Mouse (Mus musculus) kidney, postnatal 25 days (tissue): ENCODE data around the gene Atp5f1.
A peak's percentile ranks its signal among the peaks of the same experiment; 100 is the strongest.
"Not testable (repeated sequence)": the region's sequence is repeated elsewhere in the genome, so short reads cannot be mapped to it uniquely, and the experiment has no call there.

ENCODE experiments used
- DNase-seq, 2 experiments: peaks; one replicate each; pipeline ENCODE4 v3.0.0; 2021; ENCODE audit warnings: mixed read lengths in 2 of 2

Gene Atp5f1

GRCm38 (mm10) chr3:105959999-105960398 lies at the start of gene Atp5f1:
Gene Atp5f1, minus strand, starts transcription at chr3:105960099.
- DNase-seq, result no peak

DNA sequence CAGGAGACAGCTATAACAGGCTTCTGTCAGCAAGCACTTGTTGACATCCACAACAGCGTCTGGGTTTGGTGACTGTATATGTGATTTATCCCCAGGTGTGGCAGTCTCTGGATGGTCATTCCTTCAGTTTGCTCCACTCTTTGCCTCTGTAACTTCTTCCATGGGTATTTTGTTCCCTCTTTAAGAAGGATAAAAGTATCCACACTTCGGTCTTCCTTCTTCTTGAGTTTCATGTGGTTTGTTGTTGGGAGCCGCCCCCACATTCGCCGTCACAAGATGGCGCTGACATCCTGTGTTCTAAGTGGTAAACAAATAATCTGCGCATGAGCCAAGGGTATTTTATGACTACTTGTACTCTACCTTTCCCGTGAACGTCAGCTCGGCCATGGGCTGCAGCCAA lies 43.5 kb upstream of the Atp5f1 start:
- DNase-seq, result not testable (repeated sequence)

- peak; percentile 34 to 66 for DNase-seq
Measured at GRCm38 (mm10) chr3:106001416-106002370, 41.8 kb upstream of the Atp5f1 start.

DNA sequence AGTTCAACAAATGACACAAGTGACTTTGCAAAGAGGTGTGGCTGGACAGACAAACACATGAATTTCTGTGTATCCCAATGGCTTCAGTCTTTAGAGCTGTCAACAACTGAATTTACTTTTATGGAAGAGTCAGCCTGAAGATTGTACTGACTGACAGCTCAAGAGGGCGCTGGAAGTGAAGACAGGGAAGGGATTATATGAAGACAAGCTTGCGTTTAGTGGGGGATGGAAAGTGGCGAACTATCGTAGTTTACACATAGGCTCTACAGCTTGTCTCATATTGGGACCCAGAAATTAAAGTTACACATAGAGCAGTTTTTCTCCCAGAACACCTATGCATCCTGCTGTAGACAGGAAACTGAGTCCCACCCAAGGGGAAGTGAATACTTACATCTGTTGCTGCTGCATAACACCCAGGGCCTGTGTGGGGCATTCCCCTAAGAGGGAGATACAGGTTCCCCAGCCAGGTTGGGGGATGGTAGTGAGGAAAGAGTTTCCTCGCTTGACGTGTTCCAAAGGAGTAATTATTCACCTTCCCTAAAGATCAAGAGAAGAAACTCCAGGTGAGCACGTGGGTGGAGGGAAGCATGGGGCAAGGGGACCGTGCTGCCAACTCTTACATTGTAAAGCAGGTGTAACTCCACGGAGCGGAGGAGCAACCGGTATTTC lies 40.9 kb upstream of the Atp5f1 start:
- no peak for DNase-seq

DNA sequence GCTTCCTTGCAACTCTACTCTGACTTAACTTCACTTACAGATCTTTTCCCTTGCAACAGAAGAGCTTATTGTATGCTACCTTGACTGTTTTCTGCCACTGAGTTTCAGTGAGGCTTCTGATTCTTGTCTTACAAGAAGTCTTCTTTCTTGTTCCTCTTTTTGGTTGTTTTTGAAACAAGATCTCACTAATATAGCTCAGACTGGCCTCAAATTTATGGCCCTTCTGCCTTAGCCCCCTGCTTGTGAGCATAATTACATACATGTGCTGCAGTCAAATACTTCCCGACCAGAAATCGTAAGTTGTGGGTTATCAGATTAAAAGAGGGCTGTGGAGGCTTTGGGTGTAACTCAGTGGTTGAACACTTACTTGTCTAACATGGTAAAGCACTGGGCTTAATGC lies 34.8 kb upstream of the Atp5f1 start:
- no peak for DNase-seq

DNA sequence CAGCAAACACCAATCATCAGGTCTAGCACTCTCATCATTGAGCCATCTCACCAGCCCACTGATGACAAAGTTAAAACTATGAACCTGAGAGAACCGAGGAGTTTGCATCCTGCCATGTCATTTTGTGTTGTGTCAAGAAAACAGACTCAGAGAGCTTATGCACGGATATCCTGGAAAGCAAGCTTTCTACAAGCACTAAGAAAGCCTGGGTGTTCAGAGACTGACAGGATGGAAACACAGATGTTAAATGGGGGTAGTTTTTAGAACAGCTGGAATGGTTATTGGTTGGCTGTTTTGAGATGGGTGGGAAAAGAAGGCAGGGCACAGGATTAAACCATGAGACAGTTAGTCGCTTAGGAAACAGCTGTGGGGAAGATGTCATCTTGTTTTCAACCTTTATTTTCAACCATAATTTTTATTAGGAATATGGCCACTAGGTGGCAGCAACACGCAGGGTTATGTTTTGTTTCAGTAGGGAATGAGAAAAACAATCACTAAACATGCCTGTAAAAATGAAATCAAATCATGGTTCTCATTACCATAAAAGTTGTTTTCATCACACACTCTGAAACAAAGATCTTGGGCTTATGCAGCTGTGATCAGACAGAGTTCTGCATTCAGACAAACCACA lies 31.9 kb upstream of the Atp5f1 start:
- peak in 1 of 2 experiments; percentile 70 for DNase-seq

DNA sequence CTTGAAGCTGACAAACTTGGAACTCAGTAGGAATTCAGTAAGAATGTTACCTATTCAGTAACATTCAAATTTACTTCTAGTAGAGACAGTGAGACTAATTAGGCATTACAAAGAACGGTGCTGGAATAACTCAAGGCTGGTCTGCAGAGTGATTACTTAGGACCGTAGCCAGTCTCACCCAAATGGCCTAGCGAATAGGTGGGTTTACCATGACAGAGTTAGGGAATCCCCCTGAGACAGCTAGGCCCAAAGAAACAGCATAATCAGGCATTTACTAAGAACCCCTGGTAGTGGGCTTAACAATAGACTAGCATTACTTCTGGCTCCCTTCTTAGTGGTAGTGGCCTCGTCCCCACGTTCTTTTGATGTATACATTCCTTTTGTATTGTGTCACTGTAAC lies 29.7 kb upstream of the Atp5f1 start:
- not testable (repeated sequence) for DNase-seq

DNA sequence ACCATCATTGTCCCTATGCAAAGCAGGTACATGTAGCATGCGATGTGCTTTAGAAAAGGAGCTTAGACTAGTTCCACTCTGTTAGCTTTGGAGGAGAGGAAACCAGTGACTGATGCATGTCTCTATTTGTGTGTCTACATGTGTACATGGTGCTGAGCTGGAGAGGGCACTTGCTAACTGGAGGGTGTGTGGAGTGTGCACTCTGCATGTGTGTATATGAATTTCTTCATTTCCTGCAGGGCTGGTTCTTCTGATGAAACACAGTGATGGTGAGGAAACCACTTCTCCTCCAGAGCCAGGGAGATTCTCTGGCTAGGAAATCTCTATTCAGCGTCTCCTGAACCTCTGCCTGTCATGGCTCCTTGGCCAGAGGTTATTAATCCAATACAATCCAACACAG lies 14.3 kb upstream of the Atp5f1 start:
- no peak for DNase-seq

GRCm38 (mm10) chr3:105973411-105973810 lies 13.5 kb upstream of the Atp5f1 start, which contains the start of gene Ovgp1:
Gene Ovgp1, plus strand, starts transcription at chr3:105973711.
- DNase-seq, result no peak

- DNase-seq, result no peak
Measured at GRCm38 (mm10) chr3:105971831-105972446, 12.0 kb upstream of the Atp5f1 start.

- peak; percentile 10 to 31 for DNase-seq
Measured at GRCm38 (mm10) chr3:105960700-105961099, 801 bp upstream of the Atp5f1 start.

DNA sequence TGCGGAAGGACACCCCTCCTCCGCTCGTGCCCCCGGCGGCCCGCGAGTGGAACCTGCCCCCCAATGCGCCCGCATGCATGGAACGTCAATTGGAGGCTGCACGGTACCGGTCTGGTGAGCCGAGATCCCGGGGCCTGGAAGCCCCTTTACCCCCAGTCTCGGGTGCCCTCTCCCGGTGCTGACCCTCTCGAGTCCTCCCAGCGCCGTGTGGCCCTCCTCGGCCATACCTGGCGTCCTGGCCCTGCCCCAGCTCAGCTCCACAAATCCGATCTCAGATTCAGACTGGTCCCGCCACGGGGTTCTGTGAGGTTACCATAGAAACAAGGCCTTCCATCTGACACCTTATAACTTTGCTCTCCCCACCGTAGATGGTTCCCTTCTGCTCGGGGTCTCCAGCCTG lies 314 bp downstream of the Atp5f1 start:
- DNase-seq, result no peak

- DNase-seq, result peak; percentile 97 to 98
Measured at GRCm38 (mm10) chr3:105958974-105959580, 822 bp downstream of the Atp5f1 start, which contains the start of gene Wdr77. Gene Wdr77, plus strand, starts transcription at chr3:105959369.

GRCm38 (mm10) chr3:105958204-105958603 lies 1.7 kb downstream of the Atp5f1 start:
- DNase-seq, result no peak

DNA sequence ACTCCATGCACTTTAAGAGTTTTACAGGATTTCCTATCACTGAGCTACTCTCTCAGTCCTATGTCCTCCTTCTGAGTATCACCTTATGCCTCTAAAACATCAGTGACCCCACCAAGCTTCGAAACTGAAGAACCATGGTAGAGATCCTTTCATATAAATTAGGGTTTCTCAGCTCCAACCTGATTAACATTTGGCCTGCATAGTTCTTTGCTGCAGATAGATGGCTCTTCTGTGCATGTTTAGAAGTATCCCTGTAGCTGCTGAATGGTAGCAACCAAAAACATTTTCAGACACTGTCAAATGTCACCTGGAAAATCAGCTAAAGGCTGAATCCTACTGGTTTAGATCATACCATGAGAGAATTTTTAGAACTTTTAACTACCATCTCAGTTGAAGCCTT lies 2.7 kb downstream of the Atp5f1 start:
- no peak for DNase-seq

DNA sequence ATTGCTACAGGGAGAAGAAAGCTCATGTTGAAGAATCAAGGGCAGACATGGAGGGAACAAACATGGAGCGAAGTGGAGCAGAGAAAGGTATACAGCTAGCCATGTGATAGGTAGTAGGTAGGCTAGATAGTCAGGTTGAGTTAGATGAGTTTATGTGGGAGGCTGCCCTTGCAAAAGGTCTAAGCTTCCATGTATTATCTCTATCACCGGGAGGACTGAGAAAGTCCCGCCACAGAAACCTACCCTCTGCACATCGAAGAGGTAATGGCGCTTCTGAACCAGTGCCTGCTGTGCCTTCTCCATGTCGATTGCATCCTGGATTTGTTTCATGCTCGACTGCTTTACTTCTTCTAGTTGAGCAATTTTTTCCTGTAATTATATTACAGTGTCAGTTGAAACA lies 8.6 kb downstream of the Atp5f1 start:
- DNase-seq, result no peak

GRCm38 (mm10) chr3:105936111-105936510 lies 23.8 kb downstream of the Atp5f1 start:
- no peak for DNase-seq

DNA sequence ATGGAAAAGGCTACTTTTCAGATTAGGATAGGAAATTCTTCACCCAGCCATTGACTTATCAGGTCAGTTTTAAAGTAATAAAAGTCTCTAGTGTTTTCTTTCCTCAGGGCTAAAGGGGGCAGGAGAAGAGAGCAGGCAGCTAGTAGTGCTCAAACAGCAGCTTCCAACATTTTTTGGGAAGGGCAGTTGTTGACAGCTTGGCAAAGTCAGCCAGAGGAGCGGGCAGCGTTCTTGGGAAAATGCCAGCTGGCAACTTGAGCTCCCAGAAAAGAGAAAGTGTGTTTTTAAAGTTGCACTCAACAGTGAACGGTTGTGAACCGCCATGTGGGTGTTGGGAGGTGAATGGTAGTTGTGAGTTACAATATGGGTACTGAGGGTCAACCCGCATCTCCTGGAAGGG lies 24.9 kb downstream of the Atp5f1 start:
- peak; percentile 82 to 83 for DNase-seq

DNA sequence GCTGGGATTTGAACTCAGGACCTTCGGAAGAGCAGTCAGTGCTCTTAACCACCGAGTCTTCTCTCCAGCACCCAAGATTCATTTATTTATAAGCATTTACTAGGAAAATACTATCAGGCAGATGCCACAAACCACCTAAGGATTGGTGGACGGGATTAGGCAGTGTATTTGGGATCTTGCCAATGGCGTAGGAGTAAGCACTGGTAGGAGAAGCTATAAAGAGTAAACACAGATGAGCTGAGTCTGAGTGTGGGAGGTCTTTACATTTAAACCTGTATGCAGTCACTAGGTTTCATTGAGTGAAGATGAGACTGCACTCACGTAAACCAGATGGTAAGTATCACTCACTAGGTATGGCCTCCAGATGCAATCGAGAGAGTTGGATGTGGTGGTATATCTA lies 26.0 kb downstream of the Atp5f1 start:
- DNase-seq, result no peak

DNA sequence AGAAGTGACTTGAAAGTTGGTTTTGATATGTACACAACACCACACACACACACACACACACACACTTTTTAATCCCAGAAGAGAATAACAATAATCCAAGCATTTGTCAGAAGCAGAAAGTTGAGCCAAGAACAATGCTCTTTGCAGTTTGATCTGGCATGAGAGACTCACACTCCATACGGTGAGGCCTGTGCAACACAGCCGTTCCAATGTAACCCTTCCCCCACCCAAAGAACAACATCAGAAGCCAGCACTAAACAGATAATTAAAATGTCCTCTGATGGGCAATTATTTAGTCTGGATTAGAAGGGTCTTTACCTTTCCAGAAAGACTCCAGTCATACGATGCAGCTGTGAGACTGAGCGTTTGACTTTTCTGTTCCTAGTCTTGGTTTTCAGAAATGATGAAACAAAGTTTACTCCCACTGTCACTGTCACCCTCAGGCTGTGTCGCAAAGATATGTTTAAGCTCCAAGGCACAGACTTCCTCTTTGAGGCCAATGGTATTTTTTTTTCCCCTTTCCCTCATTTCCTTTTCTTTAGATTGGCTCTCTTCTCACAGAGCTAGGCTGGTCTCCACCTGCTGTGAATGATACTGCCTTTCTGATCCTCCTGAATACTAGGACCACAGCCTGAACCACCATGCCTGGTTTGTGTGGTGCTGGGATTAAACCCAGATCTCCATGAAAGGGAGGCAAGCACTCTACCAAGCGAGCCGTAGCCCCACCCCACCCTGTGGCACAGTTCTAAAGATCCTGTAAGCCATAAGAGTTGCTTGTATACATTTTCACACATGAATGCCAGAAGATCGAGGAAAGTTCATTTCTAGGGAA lies 27.4 kb downstream of the Atp5f1 start, which contains the start of gene I830077J02Rik:
TSS of gene I830077J02Rik (minus strand) at position 425 of the 832 bp plus-strand sequence.
- DNase-seq, result no peak

- no peak for DNase-seq
Measured at GRCm38 (mm10) chr3:105931095-105931494, 28.8 kb downstream of the Atp5f1 start.
